Mouse (Mus musculus): ENCODE results near the gene Zfhx3. TPM values are rescaled to one million over a fixed set of nuclear protein-coding genes. Genes with fewer than 3 reads are reported as not detected.

The Zfhx3 gene
- total and polyA plus RNA-seq, 3 experiments, result 0.23 to 2.5 TPM; not detected in 1

GRCm38 (mm10) chr8:108563934-108564564 is 621.6 kb downstream of the Zfhx3 start:
- no peak overlapping the region for H3K9ac ChIP-seq (ENCODE audit: control insufficient read depth, low read depth, low read length, poor library complexity, severe bottlenecking)
- H3K4me1 ChIP-seq (ENCODE audit: control insufficient read depth in 1 of 2, insufficient read depth in 2 of 2, low read length in 2 of 2), result no peaks in the 10 kb centered on the region
- no peaks in the 10 kb centered on the region for H3K9me3 ChIP-seq (replicated peaks; ENCODE audit: insufficient read depth, low read length)
- no peak overlapping the region for H3K27ac ChIP-seq (ENCODE audit: control insufficient read depth, low read depth, low read length)
- no peaks in the 10 kb centered on the region for H3K36me3 ChIP-seq (ENCODE audit: control insufficient read depth in 1 of 2, insufficient read depth in 2 of 2, low read length in 2 of 2)
- TF ChIP-seq USF1 (IDR thresholded peaks at IDR 0.05; ENCODE audit: low read depth, low read length), result no peak
- H3K27me3 ChIP-seq (ENCODE audit: control insufficient read depth in 1 of 2, insufficient read depth in 2 of 2, low read length in 2 of 2), result no peaks in the 10 kb centered on the region; a peak in 1 of 4 replicates
- H3K79me2 ChIP-seq (ENCODE audit: control insufficient read depth, insufficient read depth, low read length, poor library complexity), result no peaks in the 10 kb centered on the region
- no peak overlapping the region for H3K4me3 ChIP-seq (ENCODE audit: control insufficient read depth in 1 of 2, insufficient read depth in 1 of 2, low read depth in 2 of 2, low read length in 2 of 2)
- DNase-seq (ENCODE audit: low read depth, low spot score), result no peak

- H3K9me3 ChIP-seq (replicated peaks; ENCODE audit: insufficient read depth, low read length), result no peaks in the 10 kb centered on the region
- no peaks in the 10 kb centered on the region; a peak in 1 of 4 replicates for H3K27me3 ChIP-seq (ENCODE audit: control insufficient read depth in 1 of 2, insufficient read depth in 2 of 2, low read length in 2 of 2)
- no peak overlapping the region for H3K9ac ChIP-seq (ENCODE audit: control insufficient read depth, low read depth, low read length, poor library complexity, severe bottlenecking)
- no peak overlapping the region for H3K4me3 ChIP-seq (ENCODE audit: control insufficient read depth in 1 of 2, insufficient read depth in 1 of 2, low read depth in 2 of 2, low read length in 2 of 2)
- no peaks in the 10 kb centered on the region for H3K79me2 ChIP-seq (ENCODE audit: control insufficient read depth, insufficient read depth, low read length, poor library complexity)
- H3K36me3 ChIP-seq (ENCODE audit: control insufficient read depth in 1 of 2, insufficient read depth in 2 of 2, low read length in 2 of 2), result no peaks in the 10 kb centered on the region
- no peak for DNase-seq (ENCODE audit: low read depth, low spot score)
- no peak overlapping the region for H3K27ac ChIP-seq (ENCODE audit: control insufficient read depth, low read depth, low read length)
- TF ChIP-seq ZC3H11A (IDR thresholded peaks at IDR 0.05; ENCODE audit: low read depth, low read length), result no peak
- TF ChIP-seq TCF12 (IDR thresholded peaks at IDR 0.05; ENCODE audit: low read depth, low read length), result no peak
- no peak for TF ChIP-seq RAD21 (IDR thresholded peaks at IDR 0.05; ENCODE audit: low read depth, low read length)
- TF ChIP-seq POLR2AphosphoS2 (IDR thresholded peaks at IDR 0.05; ENCODE audit: low read length), result no peak
- no peak for TF ChIP-seq SMC3 (IDR thresholded peaks at IDR 0.05; ENCODE audit: low read depth, low read length)
- no peak for TF ChIP-seq ELF1 (IDR thresholded peaks at IDR 0.05; ENCODE audit: low read depth, low read length)
- no peak for TF ChIP-seq USF1 (IDR thresholded peaks at IDR 0.05; ENCODE audit: low read depth, low read length)
- TF ChIP-seq SIN3A (IDR thresholded peaks at IDR 0.05; ENCODE audit: low read length), result no peak
- H3K4me1 ChIP-seq (ENCODE audit: control insufficient read depth in 1 of 2, insufficient read depth in 2 of 2, low read length in 2 of 2), result no peaks in the 10 kb centered on the region
Measured at GRCm38 (mm10) chr8:108566035-108566434, 623.6 kb downstream of the Zfhx3 start.

GRCm38 (mm10) chr8:108573295-108574017 is 631.0 kb downstream of the Zfhx3 start:
- Histone ChIP-seq H3K27ac (ENCODE audit: control insufficient read depth, low read depth, low read length) (no peak overlapping the region), H3K4me1 (ENCODE audit: control insufficient read depth in 1 of 2, insufficient read depth in 2 of 2, low read length in 2 of 2) (peaks cover 0 to 3% of the 10 kb centered on the region in 2 experiments; a peak in 1 of 4 replicates), H3K9ac (ENCODE audit: control insufficient read depth, low read depth, low read length, poor library complexity, severe bottlenecking) (no peak overlapping the region), H3K79me2 (ENCODE audit: control insufficient read depth, insufficient read depth, low read length, poor library complexity) (no peaks in the 10 kb centered on the region), H3K36me3 (ENCODE audit: control insufficient read depth in 1 of 2, insufficient read depth in 2 of 2, low read length in 2 of 2) (no peaks in the 10 kb centered on the region), H3K4me3 (ENCODE audit: control insufficient read depth in 1 of 2, insufficient read depth in 1 of 2, low read depth in 2 of 2, low read length in 2 of 2) (no peak overlapping the region), H3K9me3 (replicated peaks; ENCODE audit: insufficient read depth, low read length) (no peaks in the 10 kb centered on the region), H3K27me3 (ENCODE audit: control insufficient read depth in 1 of 2, insufficient read depth in 2 of 2, low read length in 2 of 2) (no peaks in the 10 kb centered on the region; a peak in 2 of 4 replicates)
- DNase-seq (ENCODE audit: low read depth, low spot score), result no peak
- TF ChIP-seq GATA1 (IDR thresholded peaks at IDR 0.05; ENCODE audit: low read depth, low read length) (no peak), RCOR1 (IDR thresholded peaks at IDR 0.05; ENCODE audit: low read depth, low read length) (no peak), USF2 (IDR thresholded peaks at IDR 0.05; ENCODE audit: borderline replicate concordance in 1 of 2, insufficient read depth in 1 of 2, low read depth in 1 of 2, low read length in 2 of 2) (no peak), CHD2 (IDR thresholded peaks at IDR 0.05; ENCODE audit: low read length) (no peak), NELFE (IDR thresholded peaks at IDR 0.05; ENCODE audit: low read depth, low read length) (no peak), UBTF (IDR thresholded peaks at IDR 0.05; ENCODE audit: borderline replicate concordance, insufficient read depth, low read depth, low read length) (no peak), USF1 (IDR thresholded peaks at IDR 0.05; ENCODE audit: low read depth, low read length) (no peak), MEF2A (IDR thresholded peaks at IDR 0.05; ENCODE audit: extremely low read depth, insufficient replicate concordance, low read depth, low read length, poor library complexity, severe bottlenecking) (no peak)

Measured in MEL (cell line).